Mouse (Mus musculus) heart, embryonic 14.5 days (tissue): ENCODE results near the gene Cfap61. TPM values are rescaled to one million over a fixed set of nuclear protein-coding genes. Genes with fewer than 3 reads are reported as not detected.

Experiments
- ATAC-seq: fragments of 200-750 bp; cut with Nextera tagmentation; 2 replicates; pipeline ENCODE4 v1.8.0; 2017; ENCODE audit warnings: low read depth, moderate TSS enrichment; ENCODE audit not compliant: insufficient number of reproducible peaks, insufficient read depth, low FRiP score
- H3K27ac ChIP-seq, 2 experiments: fragments of 200-500 bp in 1 of 2; fragments of 300-500 bp in 1 of 2; sonication (generic) in 1 of 2; replicated peaks in 1 of 2; 2 replicates each; pipeline ENCODE4 v1.5.1; 2012 to 2014; ENCODE audit warnings: low read depth in 2 of 2, low read length in 2 of 2, control low read depth in 1 of 2, mild to moderate bottlenecking in 1 of 2, mixed read lengths in 1 of 2; ENCODE audit not compliant: control insufficient read depth in 1 of 2, insufficient read depth in 1 of 2
- H3K27me3 ChIP-seq: fragments of 300-500 bp; sonication (generic); 2 replicates; pipeline ENCODE4 v1.6.1; 2014; ENCODE audit warnings: mild to moderate bottlenecking, low read length, control low read depth; ENCODE audit not compliant: control insufficient read depth, insufficient read depth
- H3K36me3 ChIP-seq: fragments of 300-500 bp; sonication (generic); 2 replicates; pipeline ENCODE4 v1.6.1; 2014; ENCODE audit warnings: mild to moderate bottlenecking, control low read depth, low read length, mixed read lengths; ENCODE audit not compliant: control insufficient read depth, insufficient read depth
- H3K4me1 ChIP-seq, 2 experiments: fragments of 200-500 bp in 1 of 2; fragments of 300-500 bp in 1 of 2; sonication (generic) in 1 of 2; 2 replicates each; pipeline ENCODE4 v1.6.1; 2012 to 2014; ENCODE audit warnings: low read length in 2 of 2, control low read depth in 1 of 2, mixed read lengths in 1 of 2; ENCODE audit not compliant: control insufficient read depth in 2 of 2, insufficient read depth in 2 of 2
- H3K4me2 ChIP-seq: fragments of 300-500 bp; sonication (generic); 2 replicates; pipeline ENCODE4 v1.6.1; 2014; ENCODE audit warnings: mild to moderate bottlenecking, low read length
- H3K4me3 ChIP-seq, 2 experiments: fragments of 200-500 bp in 1 of 2; fragments of 300-500 bp in 1 of 2; sonication (generic) in 1 of 2; 2 replicates each; pipeline ENCODE4 v1.5.1; 2012 to 2014; ENCODE audit warnings: low read length in 2 of 2, mild to moderate bottlenecking in 2 of 2, control low read depth in 1 of 2, low read depth in 1 of 2, moderate library complexity in 1 of 2; ENCODE audit not compliant: control insufficient read depth in 1 of 2, insufficient read depth in 1 of 2
- H3K9ac ChIP-seq: fragments of 300-500 bp; sonication (generic); 2 replicates; pipeline ENCODE4 v1.6.1; 2014; ENCODE audit warnings: mild to moderate bottlenecking, low read length
- H3K9me3 ChIP-seq: fragments of 300-500 bp; sonication (generic); 2 replicates; pipeline ENCODE4 v1.6.1; 2016; ENCODE audit warnings: low read length, control low read depth; ENCODE audit not compliant: control insufficient read depth
- WGBS: fragments of 180-500 bp; shearing (Covaris S2); extraction: QIAGEN DNeasy Blood & Tissue Kit; methylation state at CpG from one replicate; pipeline ENCODE4 v1.1.7; 2014; 5-methylcytosine and 5-hydroxymethylcytosine counted together
- polyA plus RNA-seq: library from polyadenylated mRNA; unstranded; fragments of >200 nt; fragmentation: Nextera tagmentation; extraction: Ambion mirVana; gene quantifications from 2 replicates; pipeline ENCODE4 v1.2.1, GENCODE M21; 2014

The Cfap61 gene
- polyA plus RNA-seq, 1 experiment from 2014 or later = 0.46 TPM

GRCm38 (mm10) chr2:146134275-146134674 is 199.7 kb downstream of the Cfap61 start:
- Histone ChIP-seq H3K4me3 (no peak overlapping the region), H3K27ac (no peak overlapping the region), H3K4me2 (no peak overlapping the region), H3K27me3 (no peaks in the 10 kb centered on the region), H3K36me3 (no peaks in the 10 kb centered on the region), H3K4me1 (no peaks in the 10 kb centered on the region), H3K9me3 (no peaks in the 10 kb centered on the region), H3K9ac (no peak overlapping the region)
- no peak for ATAC-seq
- WGBS = 82% methylated on average over 6 of the region's 6 CpGs

GRCm38 (mm10) chr2:146140711-146141110 is 206.1 kb downstream of the Cfap61 start:
- H3K27ac ChIP-seq = no peak overlapping the region
- no peaks in the 10 kb centered on the region for H3K36me3 ChIP-seq
- no peak overlapping the region for H3K4me2 ChIP-seq
- H3K4me1 ChIP-seq = no peaks in the 10 kb centered on the region
- ATAC-seq = no peak
- H3K4me3 ChIP-seq = no peak overlapping the region
- no peaks in the 10 kb centered on the region for H3K9me3 ChIP-seq
- H3K9ac ChIP-seq = no peak overlapping the region
- WGBS = 65% methylated on average over 3 of the region's 3 CpGs
- H3K27me3 ChIP-seq = no peaks in the 10 kb centered on the region

- no peak overlapping the region for H3K4me2 ChIP-seq
- no peaks in the 10 kb centered on the region for H3K9me3 ChIP-seq
- WGBS = 78% methylated on average over 4 of the region's 4 CpGs
- no peak overlapping the region for H3K9ac ChIP-seq
- H3K4me1 ChIP-seq = no peaks in the 10 kb centered on the region
- no peak for ATAC-seq
- no peak overlapping the region for H3K27ac ChIP-seq
- H3K4me3 ChIP-seq = no peak overlapping the region
- H3K36me3 ChIP-seq = no peaks in the 10 kb centered on the region
- no peaks in the 10 kb centered on the region for H3K27me3 ChIP-seq
These were observed 212.7 kb downstream of the Cfap61 start for GRCm38 (mm10) chr2:146147306-146147705.

GRCm38 (mm10) chr2:146147801-146148200 is 213.2 kb downstream of the Cfap61 start:
- ATAC-seq = no peak
- no peak overlapping the region for H3K4me2 ChIP-seq
- H3K9me3 ChIP-seq = no peaks in the 10 kb centered on the region
- H3K4me3 ChIP-seq = no peak overlapping the region
- H3K4me1 ChIP-seq = no peaks in the 10 kb centered on the region
- no peak overlapping the region for H3K9ac ChIP-seq
- H3K36me3 ChIP-seq = no peaks in the 10 kb centered on the region
- 83% methylated on average over 5 of the region's 5 CpGs for WGBS
- no peak overlapping the region for H3K27ac ChIP-seq
- no peaks in the 10 kb centered on the region for H3K27me3 ChIP-seq

GRCm38 (mm10) chr2:146149206-146149974 is 214.8 kb downstream of the Cfap61 start:
- Histone ChIP-seq H3K36me3 (no peaks in the 10 kb centered on the region), H3K9me3 (no peaks in the 10 kb centered on the region), H3K4me3 (no peak overlapping the region), H3K9ac (no peak overlapping the region), H3K4me1 (no peaks in the 10 kb centered on the region), H3K27ac (no peak overlapping the region), H3K4me2 (no peak overlapping the region), H3K27me3 (no peaks in the 10 kb centered on the region)
- WGBS = 91% methylated on average over 15 of the region's 15 CpGs
- no peak for ATAC-seq

- 0 out of 4 replicates have a peak, but pooled peaks cover 0 to 2% of the 10 kb centered on the region in 2 experiments for H3K4me1 ChIP-seq
These were observed 233.6 kb downstream of the Cfap61 start for GRCm38 (mm10) chr2:146168017-146168803.

GRCm38 (mm10) chr2:146169492-146169891 is 234.9 kb downstream of the Cfap61 start:
- WGBS = 76% methylated on average over 7 of the region's 7 CpGs
- no peak overlapping the region for H3K4me3 ChIP-seq
- H3K27me3 ChIP-seq = no peaks in the 10 kb centered on the region
- 0 out of 4 replicates have a peak, but pooled peaks cover 0 to 2% of the 10 kb centered on the region in 2 experiments for H3K4me1 ChIP-seq
- no peak overlapping the region for H3K9ac ChIP-seq
- no peaks in the 10 kb centered on the region for H3K9me3 ChIP-seq
- H3K27ac ChIP-seq = no peak overlapping the region
- ATAC-seq = no peak
- H3K4me2 ChIP-seq = no peak overlapping the region
- no peaks in the 10 kb centered on the region for H3K36me3 ChIP-seq

More at GRCm38 (mm10) chr2:146168017-146168803, 233.6 kb downstream of the Cfap61 start:
- H3K9me3 ChIP-seq = no peaks in the 10 kb centered on the region
- no peak overlapping the region for H3K27ac ChIP-seq
- H3K27me3 ChIP-seq = no peaks in the 10 kb centered on the region
- no peak for ATAC-seq
- no peak overlapping the region for H3K9ac ChIP-seq
- no peaks in the 10 kb centered on the region for H3K36me3 ChIP-seq
- WGBS = 52% methylated on average over 14 of the region's 14 CpGs
- H3K4me3 ChIP-seq = no peak overlapping the region
- no peak overlapping the region for H3K4me2 ChIP-seq
